Mouse (Mus musculus): ENCODE data around the gene Clic4.

Clic4 gene

DNA sequence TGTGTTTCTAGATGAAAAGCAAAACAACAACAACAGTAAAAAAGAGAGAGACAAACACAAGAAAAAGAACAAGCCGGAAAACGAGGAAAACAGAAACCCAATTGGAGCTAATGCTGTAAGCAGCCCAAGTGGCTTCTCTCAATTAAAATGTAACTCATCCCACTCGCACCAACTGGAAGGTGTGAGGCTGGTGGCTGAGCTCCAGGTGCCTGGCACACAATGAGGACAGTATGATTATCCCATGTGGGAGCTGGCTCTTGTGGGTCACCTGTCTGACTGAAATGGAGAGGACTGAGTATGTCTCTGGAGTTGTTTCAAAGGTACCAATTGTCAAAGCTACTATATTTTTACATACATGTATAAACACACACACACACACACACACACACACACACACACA, 41.5 kb downstream of the Clic4 start:
- no peak for DNase-seq (ENCODE audit: low spot score)

DNA sequence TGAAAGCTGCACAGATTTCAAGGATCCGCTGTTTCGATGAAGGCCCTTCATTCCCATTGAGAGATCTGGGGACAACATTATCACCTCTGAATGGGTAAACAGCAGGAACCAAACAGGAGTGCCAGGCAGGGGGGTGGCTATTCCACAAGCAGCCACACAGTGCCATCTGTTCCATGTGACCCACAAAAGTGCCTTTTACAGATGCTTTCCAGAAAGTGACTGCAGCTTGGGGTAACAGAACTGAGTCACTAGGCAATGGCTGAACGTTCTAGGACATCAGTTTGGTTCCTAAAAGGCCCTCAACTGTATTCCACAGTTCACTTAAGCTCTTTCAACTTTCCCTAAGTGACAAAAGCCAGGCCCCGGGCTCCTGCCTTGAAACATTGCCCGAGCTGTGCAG, 42.0 kb downstream of the Clic4 start:
- no peak for DNase-seq (ENCODE audit: low spot score)

DNA sequence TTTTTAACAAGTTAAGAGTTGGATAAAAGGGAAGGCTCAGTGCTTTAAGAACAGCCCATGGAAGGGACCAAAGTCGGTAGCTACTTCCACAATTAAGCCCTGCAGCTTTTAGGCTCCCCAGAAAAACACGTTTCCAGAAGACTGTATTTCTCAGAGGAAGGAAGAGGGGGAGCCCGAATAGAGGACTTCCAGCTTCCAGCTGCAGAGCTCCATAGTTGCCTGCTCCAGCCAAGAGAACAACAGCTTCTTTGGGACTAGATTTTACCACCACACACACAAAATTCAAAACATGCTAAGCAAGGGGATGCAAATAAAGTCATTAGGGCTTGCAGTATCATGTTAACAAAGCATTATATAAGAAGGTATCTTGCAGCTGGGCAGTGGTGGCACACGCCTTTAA, 42.7 kb downstream of the Clic4 start:
- DNase-seq (ENCODE audit: low spot score) = no peak

- DNase-seq (ENCODE audit: low spot score) = no peak
These were observed 44.5 kb downstream of the Clic4 start for GRCm38 (mm10) chr4:135228136-135228535.

DNA sequence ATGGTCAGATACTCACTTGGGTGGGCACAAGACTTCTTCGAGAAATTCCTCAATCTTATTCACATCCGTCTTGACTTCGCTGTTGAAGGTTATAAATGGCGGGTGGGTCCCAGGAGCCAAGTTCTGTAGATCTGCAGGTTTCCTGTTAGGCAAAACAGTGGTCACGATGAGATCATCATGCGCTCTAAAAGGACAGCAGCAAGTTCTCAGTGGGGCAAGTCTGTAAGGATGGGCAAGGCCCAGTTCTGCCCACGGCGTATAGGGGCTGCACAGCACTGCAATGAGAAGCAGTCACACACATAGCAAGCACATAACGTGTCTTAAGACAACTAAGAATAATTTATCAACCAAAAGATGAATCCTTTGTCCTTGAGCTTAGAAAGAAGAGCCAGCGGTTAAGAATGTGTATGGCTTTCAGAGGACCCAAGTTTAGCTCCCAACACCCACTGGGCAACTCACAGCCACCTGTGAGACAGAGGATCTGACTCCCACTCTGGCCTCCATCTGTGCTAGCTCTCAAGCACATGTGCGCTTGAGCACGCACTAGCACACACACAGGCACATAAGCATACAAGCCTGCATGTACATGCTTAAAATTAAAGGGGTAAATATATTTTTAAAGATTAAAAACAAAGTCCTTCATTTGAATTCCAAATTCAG, 46.5 kb downstream of the Clic4 start:
- no peak for DNase-seq (ENCODE audit: low spot score)

DNA sequence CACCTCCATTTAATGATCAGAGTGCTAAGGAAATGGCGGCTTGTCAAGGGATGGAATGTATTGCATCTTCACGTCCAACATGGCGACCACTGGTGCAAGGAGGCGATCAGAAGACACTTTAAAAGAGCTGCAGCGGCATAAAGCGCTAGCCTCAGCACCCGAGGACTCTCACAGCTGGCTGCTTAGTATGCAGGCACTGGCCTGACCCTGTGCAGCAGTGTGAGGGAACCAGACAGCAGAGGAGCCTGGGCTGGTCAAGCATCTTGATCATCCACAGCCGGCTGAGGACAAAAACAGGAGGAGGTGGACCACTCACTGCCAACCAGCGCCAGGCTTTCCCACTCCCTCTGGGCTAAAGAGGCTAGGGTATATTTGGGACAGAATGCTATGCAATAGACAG, 48.8 kb downstream of the Clic4 start:
- DNase-seq (ENCODE audit: low spot score) = no peak

DNA sequence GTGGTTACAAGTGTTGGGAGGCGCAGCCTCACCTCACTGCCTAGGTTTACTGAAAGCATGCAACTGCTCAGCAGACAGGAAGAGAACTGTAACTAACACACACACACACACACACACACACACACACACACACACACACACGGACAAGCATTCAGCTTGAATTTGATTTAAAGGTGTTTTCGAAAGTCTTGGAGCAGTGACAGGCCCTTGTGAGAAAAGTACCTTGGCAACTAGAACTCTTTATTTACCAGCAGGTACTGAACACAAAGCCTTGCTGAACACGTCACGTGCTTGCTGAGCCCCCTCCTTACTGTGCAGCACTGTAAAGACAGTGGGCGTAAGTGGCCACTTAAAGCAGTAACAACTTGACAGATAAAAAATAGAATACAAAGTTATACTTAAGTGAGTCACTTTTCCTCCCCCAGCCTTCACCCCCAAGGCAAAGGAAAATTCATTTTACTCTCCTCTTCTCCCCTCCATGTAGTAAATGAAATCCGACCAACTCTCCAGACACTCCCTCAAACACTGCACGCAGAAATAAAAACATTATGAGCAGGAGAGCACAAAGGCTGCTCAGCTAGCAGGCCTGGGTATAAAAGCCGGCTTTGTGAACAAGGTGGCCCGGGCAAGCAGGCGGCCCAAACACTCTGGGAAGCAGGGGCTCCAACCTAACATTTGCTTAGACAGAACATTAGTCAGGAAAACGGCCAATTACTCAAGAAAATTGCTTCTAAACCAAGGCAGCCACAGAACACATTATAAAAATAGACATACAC, 50.8 kb downstream of the Clic4 start:
- DNase-seq (ENCODE audit: low spot score) = no peak

DNA sequence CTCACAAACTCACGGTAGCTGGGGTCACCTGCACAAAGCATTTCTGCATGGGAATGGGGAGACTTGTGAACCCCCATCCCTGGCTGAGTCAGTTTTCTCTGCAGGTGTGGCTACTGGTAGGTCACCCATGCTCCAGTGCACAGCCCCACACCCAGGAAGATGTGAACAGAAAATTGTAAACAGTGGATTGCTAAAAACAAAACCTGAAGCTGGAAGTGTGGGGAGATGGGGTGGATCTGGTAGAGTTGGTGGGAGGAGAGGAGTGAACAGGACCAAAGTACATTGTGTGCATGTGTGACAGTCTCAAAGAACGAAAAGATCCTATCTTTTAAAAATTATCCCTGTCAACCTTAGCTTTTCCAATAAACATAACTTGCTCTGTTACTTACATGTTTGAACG, 52.0 kb downstream of the Clic4 start:
- DNase-seq (ENCODE audit: low spot score) = no peak

DNA sequence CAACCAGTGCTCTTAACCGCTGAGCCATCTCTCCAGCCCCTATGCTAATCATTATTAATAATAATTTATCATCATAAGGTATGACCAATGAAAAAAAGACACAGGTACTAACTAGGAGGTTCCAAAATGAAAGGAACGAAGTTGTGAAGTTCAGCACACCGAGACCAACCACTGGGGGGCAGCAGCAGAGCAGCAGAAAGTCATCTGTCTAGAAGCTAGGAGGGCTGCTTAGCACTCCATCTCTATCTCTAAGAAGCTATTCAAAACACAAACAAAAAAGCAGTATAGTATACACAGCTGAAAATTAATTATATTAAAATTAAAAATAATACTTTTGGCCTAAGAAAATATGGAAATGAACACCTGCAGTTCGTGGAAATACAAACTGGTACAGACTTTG, 53.0 kb downstream of the Clic4 start:
- DNase-seq (ENCODE audit: low spot score) = peak; percentile 42

GRCm38 (mm10) chr4:135209846-135210245, 62.8 kb downstream of the Clic4 start:
- no peak for DNase-seq (ENCODE audit: low spot score)

DNA sequence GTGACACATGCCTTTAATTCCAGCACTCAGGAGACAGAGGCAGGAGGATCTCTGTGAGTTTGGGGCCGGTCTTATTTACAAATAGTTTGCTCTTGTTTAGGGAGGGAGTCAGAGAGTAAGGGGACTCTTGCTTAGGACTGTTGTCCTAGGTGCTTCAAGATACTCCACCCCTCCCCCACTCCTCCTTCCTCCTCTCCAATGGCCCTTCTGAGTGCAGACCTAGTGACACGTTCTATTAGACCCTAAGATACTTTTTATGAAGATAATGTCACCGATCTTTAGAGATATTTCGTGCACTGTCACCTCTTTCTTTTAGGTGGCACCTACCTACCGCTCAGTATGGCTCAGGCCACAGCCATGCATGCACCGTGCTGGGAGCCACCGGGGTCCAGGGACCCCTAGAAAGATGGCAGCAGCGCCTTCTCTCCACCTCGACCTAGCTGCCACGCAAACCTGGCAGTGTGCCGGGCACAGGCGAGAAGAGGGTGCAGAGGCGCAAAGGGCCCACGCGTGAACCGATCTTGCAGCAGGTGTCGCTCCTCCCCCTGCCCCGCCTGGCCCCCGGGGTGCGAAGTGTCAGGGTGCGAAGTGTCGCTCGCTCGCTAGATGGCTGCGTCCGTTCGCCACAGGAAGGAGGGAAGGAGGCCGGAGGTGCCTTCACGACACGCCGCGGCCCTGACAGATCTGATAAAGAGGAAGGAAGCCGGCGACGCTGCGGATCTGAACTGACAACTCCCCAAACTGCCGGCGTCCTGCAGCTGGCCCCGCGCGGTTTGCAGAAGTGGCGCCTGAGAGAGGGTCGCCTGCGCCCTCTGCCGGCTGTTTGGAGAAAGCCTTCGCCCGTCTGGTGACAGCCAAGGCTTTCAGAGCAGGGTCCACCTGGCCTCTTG, 66.7 kb downstream of the Clic4 start:
- peak; percentile 81 for DNase-seq (ENCODE audit: low spot score)

DNA sequence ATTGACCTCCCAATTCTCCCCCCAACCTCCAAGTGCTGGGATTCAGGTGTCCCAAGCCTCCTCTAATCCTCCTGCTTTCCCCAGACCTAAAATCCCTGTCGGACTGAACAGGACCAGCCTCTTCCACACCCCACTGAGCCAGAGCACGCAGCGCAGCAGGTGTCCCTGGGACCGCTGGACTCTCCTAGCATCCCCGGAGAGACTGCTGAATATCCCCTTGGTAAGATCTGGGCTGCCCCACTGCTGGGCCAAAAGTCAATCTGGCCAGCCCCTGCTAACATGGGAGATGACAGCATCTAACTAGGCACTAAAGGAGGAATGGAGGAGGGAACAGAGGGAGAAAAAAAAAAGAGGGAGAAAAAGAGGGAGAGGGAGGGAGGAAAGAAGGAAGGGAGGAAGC, 67.4 kb downstream of the Clic4 start:
- DNase-seq (ENCODE audit: low spot score) = no peak

DNA sequence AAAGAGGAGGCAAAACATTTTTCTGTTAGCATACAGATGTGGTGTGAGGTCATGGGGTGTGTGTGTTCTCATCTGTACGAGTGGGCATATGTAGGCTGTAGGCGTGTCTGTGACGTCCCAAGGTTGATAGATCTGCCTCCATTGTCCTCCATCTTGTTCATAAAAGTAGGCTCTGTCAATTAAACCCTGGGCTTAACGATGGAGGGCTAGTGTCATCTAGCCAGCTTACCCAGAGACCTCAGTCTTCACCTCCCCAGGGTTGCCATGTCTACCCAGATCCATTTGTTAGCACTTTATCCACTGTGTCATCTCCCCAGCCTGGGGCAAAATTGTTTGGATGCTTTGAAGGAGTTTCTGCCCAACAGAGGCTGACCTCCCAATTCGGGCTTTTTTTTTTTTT, 67.9 kb downstream of the Clic4 start:
- DNase-seq (ENCODE audit: low spot score) = no peak

GRCm38 (mm10) chr4:135203806-135204560, 68.6 kb downstream of the Clic4 start:
- DNase-seq (ENCODE audit: low spot score) = no peak

DNA sequence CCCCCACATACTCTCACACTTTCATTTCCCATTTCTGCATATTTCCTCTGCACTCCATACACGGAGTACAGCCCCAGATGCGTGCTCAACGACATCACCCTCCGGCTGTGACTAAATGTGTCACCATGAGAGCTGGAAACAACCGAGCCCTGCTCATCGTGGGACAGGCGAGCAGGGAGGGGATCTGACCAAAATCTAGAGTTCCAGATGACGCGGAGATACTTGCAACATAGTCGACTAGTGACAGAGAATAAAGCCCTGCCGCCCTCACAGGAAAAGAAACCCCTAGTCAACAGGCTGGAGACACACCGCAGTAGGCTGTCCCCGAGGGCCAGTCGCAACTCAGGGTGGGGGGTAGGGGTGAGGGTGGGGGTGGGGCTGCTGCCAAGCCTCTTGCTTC, 69.3 kb downstream of the Clic4 start:
- no peak for DNase-seq (ENCODE audit: low spot score)

DNA sequence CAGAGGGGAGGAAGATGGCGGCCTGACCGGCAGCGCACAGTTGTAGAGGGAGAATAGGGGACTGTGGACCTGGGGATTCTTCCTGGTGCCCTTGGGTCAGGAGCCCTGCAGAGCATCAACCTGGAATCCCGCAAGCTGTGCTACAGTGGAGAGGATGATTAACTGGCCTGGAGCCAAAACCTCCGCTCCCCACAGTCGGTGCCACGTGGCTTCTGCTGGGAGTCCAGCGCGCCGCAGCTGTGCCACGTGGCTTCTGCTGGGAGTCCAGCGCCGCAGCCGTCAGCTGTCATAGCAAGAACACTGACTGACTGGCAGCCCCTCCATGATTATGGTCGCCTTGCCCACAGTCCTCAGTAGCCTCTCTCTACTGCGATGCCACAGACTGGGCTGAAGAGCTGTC, 70.8 kb downstream of the Clic4 start:
- peak; percentile 50 for DNase-seq (ENCODE audit: low spot score)

DNA sequence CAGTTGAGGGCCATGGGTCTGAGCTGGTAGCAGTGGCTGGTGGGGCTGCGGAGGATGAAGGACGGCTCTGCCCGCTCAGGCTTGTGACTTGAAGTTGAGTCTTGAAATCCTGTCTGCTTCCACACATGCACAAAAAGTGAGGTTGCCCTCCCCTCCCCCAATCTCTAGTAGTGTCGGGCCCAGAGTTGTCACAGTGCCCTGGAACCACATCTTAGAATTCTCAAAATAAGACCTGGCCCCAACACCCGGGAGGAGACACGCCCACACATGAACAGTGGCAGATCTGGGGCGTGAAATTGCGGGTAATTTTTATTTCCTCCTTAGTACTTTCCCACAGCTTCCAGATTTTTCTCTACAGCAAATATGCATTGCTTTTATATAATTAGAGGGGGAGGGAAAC, 74.8 kb downstream of the Clic4 start:
- no peak for DNase-seq (ENCODE audit: low spot score)

GRCm38 (mm10) chr4:135192841-135193240, 79.8 kb downstream of the Clic4 start:
- no peak for DNase-seq (ENCODE audit: low spot score)

DNA sequence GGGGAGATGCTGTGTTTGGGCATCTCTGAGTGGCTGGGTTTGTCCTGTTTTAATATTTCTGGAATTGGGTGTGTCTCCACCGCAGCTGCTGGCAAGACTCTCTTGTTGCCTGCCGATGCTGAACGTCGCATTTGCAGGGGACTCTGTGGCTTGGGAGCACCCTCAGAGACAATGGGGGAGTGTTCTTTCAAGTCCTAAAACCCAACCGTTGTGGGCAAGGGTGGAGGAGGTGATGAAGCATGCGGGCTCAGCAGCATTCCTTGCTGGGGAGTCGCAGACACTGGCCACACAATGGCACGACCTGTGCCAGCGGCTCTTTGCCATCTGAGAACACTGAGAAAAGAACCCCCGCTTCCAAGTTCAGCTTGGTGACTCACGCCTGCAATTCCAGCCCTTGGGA, 81.0 kb downstream of the Clic4 start:
- no peak for DNase-seq (ENCODE audit: low spot score)

DNA sequence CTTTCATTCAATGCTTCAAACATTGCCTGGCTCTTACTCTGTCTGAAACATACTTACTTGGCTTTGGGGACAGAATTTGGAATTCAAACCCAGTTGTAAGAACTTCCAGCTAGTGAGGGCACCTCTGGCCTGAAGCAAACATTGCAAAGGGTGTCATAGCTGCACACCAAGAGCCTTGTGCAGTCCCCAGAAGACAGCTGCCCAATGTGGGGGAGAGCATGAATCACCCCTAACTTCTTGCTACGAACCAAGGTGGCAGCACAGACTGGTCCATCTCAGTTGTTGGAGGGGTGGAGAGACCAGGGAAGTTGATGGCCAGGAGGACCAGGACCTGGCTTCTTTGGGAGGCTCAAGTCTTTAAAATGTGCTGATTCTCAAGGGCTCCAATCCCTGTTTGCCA, 81.4 kb downstream of the Clic4 start:
- no peak for DNase-seq (ENCODE audit: low spot score)

GRCm38 (mm10) chr4:135190364-135190763, 82.2 kb downstream of the Clic4 start:
- no peak for DNase-seq (ENCODE audit: low spot score)

DNA sequence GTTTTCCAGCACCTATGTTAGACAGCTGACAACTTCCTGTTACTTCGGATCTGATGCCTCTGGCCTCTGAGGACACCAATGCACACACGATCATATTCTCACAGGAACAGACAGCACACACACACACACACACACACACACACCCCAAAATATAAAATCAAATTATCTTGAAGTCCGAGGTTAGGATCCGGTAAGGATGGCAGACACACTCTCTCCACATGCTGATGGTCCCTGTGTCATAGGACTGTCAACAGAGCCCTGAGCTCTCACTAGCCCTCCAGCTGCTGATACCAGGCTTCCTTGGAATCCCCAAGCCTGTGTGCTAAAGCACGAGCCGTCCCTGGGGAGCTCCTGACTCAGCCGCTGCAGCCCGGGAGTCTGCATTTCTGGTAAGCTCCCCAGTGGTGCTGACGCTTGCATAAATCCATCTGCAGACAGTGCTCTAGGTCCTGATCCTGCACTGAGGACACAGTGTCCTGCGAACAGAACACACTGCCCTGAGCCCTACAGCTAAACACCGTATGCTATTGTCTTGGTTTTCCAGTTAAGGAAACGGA, 83.1 kb downstream of the Clic4 start:
- DNase-seq (ENCODE audit: low spot score) = no peak
